Mouse (Mus musculus) liver, adult 2 months (tissue): ENCODE measurements around the gene Ccdc70. TPM values are rescaled to one million over a fixed set of nuclear protein-coding genes. Genes with fewer than 3 reads are reported as not detected.

ENCODE experiments used
- DNase-seq: peaks from one replicate; pipeline ENCODE4 v3.0.0-alpha.2; 2011; ENCODE audit warnings: low read depth, low spot score; ENCODE audit errors: extremely low read depth
- H3K27ac ChIP-seq: fragments of 200-500 bp; replicated peaks from 2 replicates; pipeline ENCODE4 v1.5.1; 2012; ENCODE audit warnings: low read depth, mild to moderate bottlenecking, control low read depth, inconsistent platforms, low read length; ENCODE audit not compliant: insufficient read depth
- H3K27me3 ChIP-seq: fragments of 200-500 bp; 2 replicates; pipeline ENCODE4 v1.6.1; 2012; ENCODE audit warnings: mild to moderate bottlenecking, moderate library complexity, low read length, inconsistent platforms; ENCODE audit not compliant: control insufficient read depth, insufficient read depth
- H3K36me3 ChIP-seq: fragments of 200-500 bp; 2 replicates; pipeline ENCODE4 v1.6.1; 2012; ENCODE audit warnings: low read length, inconsistent platforms; ENCODE audit not compliant: control insufficient read depth, insufficient read depth
- H3K4me1 ChIP-seq: fragments of 200-500 bp; 2 replicates; pipeline ENCODE4 v1.6.1; 2011; ENCODE audit warnings: low read length; ENCODE audit not compliant: control insufficient read depth, insufficient read depth
- H3K4me3 ChIP-seq: fragments of 200-500 bp; 2 replicates; pipeline ENCODE4 v1.5.1; 2011; ENCODE audit warnings: low read depth, mild to moderate bottlenecking, control low read depth, low read length, moderate library complexity; ENCODE audit not compliant: insufficient read depth
- H3K79me2 ChIP-seq: fragments of 200-500 bp; 2 replicates; pipeline ENCODE4 v1.6.1; 2012; ENCODE audit warnings: inconsistent platforms, mild to moderate bottlenecking, low read length, moderate library complexity; ENCODE audit not compliant: control insufficient read depth, insufficient read depth
- H3K9ac ChIP-seq: fragments of 200-500 bp; 2 replicates; pipeline ENCODE4 v1.6.1; 2012; ENCODE audit warnings: low read depth, mild to moderate bottlenecking, control low read depth, inconsistent platforms, low read length
- CTCF ChIP-seq: fragments of 200-500 bp; IDR thresholded peaks from 2 replicates; pipeline ENCODE4 v1.5.1; 2011; ENCODE audit warnings: low read depth, low read length, control low read depth
- POLR2A ChIP-seq: fragments of 200-500 bp; IDR thresholded peaks from 2 replicates; pipeline ENCODE4 v1.6.1; 2011; ENCODE audit warnings: low read length, control low read depth; ENCODE audit not compliant: insufficient read depth; ENCODE audit errors: extremely low read depth
- WGBS: fragments of 180-500 bp; shearing (Covaris S2); methylation state at CpG from one replicate; pipeline ENCODE4 v1.1.7; 2018; 5-methylcytosine and 5-hydroxymethylcytosine counted together
- polyA plus RNA-seq: library from polyadenylated mRNA; depleted of rRNA; stranded (reverse); fragments of >200 nt; gene quantifications from 2 replicates; pipeline ENCODE4 v1.2.3, GENCODE M21; 2012
- total RNA-seq: library from RNA; depleted of rRNA; stranded (reverse); fragments of >200 nt; gene quantifications from 2 replicates; pipeline ENCODE4 v1.2.3, GENCODE M21; 2014

The Ccdc70 gene
- total and polyA plus RNA-seq, 2 experiments = not detected

- TF ChIP-seq CTCF (peak; percentile 45; the same call in 1 of the 2 replicates), POLR2A (no peak)
- Histone ChIP-seq H3K36me3 (no peaks in the 10 kb centered on the region), H3K27ac (no peak overlapping the region), H3K4me3 (no peak overlapping the region), H3K4me1 (no peaks in the 10 kb centered on the region), H3K9ac (no peak overlapping the region), H3K79me2 (no peaks in the 10 kb centered on the region), H3K27me3 (no peaks in the 10 kb centered on the region)
- peak; percentile 44 for DNase-seq
- 8% methylated on average over 9 of the region's 9 CpGs for WGBS
Observed at GRCm38 (mm10) chr8:21955321-21955720, 14.3 kb upstream of the Ccdc70 start.

GRCm38 (mm10) chr8:21956336-21956735, 13.2 kb upstream of the Ccdc70 start:
- DNase-seq = no peak
- H3K9ac ChIP-seq = no peak overlapping the region
- H3K79me2 ChIP-seq = no peaks in the 10 kb centered on the region
- H3K27ac ChIP-seq = no peak overlapping the region
- H3K4me3 ChIP-seq = no peak overlapping the region
- no peaks in the 10 kb centered on the region for H3K4me1 ChIP-seq
- 91% methylated on average over 3 of the region's 3 CpGs for WGBS
- H3K27me3 ChIP-seq = no peaks in the 10 kb centered on the region
- TF ChIP-seq POLR2A (no peak), CTCF (no peak)
- no peaks in the 10 kb centered on the region for H3K36me3 ChIP-seq

GRCm38 (mm10) chr8:21958414-21958813, 11.2 kb upstream of the Ccdc70 start, which contains the start of gene Fam90a1a:
Fam90a1a (plus strand) TSS chr8:21958714.
- H3K9ac ChIP-seq = no peak within 1 kb of the TSS
- no peak within 1 kb of the TSS for H3K4me3 ChIP-seq
- H3K27ac ChIP-seq = no peak within 1 kb of the TSS
- TF ChIP-seq POLR2A = no peak
- TF ChIP-seq CTCF = no peak
- no peaks in the 10 kb centered on the region for H3K4me1 ChIP-seq
- WGBS = 80% methylated on average over 2 of the region's 2 CpGs
- DNase-seq = no peak
- no peaks in the 10 kb centered on the region for H3K36me3 ChIP-seq
- no peaks in the 10 kb centered on the region for H3K27me3 ChIP-seq
- H3K79me2 ChIP-seq = no peaks in the 10 kb centered on the region

DNA sequence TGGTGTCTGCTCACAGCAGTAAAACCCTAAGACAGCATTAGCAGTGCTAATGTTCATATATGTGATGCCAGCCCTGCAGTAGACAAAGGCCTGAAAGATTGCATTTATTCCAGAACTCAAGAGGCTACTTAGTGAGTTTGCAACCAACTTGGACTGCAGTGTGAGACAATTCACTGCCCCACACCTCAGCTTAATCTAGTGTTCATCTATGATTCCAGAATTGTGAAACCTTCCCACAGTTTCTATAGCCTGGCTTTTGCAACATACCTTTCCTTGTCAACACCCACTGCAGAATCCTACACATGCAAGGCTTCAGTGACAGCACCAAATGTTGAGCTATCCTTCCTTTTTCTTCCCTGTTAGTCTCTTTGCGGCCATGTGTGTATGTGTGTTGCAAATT, 2.9 kb upstream of the Ccdc70 start:
- H3K79me2 ChIP-seq = no peaks in the 10 kb centered on the region
- no peaks in the 10 kb centered on the region for H3K27me3 ChIP-seq
- H3K4me1 ChIP-seq = no peaks in the 10 kb centered on the region
- no peak for DNase-seq
- no peak overlapping the region for H3K9ac ChIP-seq
- H3K27ac ChIP-seq = no peak overlapping the region
- no peak overlapping the region for H3K4me3 ChIP-seq
- 71% methylated on average over 1 of the region's 1 CpGs for WGBS
- TF ChIP-seq POLR2A = no peak
- H3K36me3 ChIP-seq = no peaks in the 10 kb centered on the region

- 64% methylated on average over 4 of the region's 4 CpGs for WGBS
- Histone ChIP-seq H3K27ac (no peak overlapping the region), H3K4me3 (no peak overlapping the region), H3K36me3 (no peaks in the 10 kb centered on the region), H3K27me3 (no peaks in the 10 kb centered on the region), H3K79me2 (no peaks in the 10 kb centered on the region), H3K4me1 (no peaks in the 10 kb centered on the region), H3K9ac (no peak overlapping the region)
- DNase-seq = no peak
- no peak for TF ChIP-seq CTCF
- no peak for TF ChIP-seq POLR2A
Observed at GRCm38 (mm10) chr8:21978193-21978592, 8.6 kb downstream of the Ccdc70 start.

- no peak for DNase-seq
Observed at GRCm38 (mm10) chr8:21981664-21982337, 12.2 kb downstream of the Ccdc70 start.

More at GRCm38 (mm10) chr8:21981664-21982337, 12.2 kb downstream of the Ccdc70 start:
- Histone ChIP-seq H3K27ac (no peak overlapping the region), H3K9ac (no peak overlapping the region), H3K36me3 (no peaks in the 10 kb centered on the region), H3K4me3 (no peak overlapping the region), H3K4me1 (no peaks in the 10 kb centered on the region), H3K79me2 (no peaks in the 10 kb centered on the region), H3K27me3 (no peaks in the 10 kb centered on the region)
- no peak for TF ChIP-seq POLR2A
- WGBS = 61% methylated on average over 8 of the region's 8 CpGs
